Mouse (Mus musculus): ENCODE measurements around the gene Cnpy1. TPM values are rescaled to one million over a fixed set of nuclear protein-coding genes. Genes with fewer than 3 reads are reported as not detected.

Cnpy1 gene
- polyA plus RNA-seq, 1 experiment from 2014 or later: 0.21 TPM

DNA sequence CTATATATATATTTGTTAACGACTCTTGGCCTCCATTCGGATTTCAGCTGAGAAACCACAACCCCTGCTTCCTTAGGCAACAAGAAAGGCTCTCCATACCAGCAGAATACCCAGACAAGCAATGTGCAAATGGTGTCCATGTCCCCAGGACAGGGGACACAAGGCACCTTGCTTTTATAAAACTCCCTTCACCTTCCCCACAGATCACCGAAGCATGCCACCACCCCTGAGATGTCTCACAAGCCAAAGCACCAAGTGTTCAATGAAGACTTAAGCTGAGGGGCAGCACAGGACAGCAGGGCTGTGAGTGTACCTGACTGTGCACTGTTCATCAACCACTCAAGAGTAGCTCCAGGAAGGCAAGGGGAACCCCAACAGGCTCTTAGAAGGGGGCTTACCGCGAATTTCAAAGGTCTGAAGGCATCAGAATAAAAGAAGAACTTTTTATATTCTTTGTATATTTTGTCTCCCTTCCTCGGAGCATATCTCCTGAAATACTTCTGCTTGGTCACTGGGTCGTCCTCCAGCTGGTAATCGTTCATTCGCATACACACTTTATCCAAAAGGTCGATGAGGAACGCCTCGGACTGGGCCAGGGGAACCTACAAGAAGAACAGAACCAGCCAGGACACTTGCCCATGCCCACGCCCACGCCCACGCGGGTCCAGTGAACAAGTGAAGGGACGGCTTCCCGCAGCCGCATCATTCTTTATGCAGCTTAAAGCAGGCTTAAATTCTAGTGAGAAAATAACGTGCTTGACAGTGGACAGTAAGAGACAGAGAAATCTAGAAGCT, 36.7 kb downstream of the Cnpy1 start:
- Histone ChIP-seq H3K4me1 (replicated peaks; ENCODE audit: control insufficient read depth, insufficient read depth) (no peaks in the 10 kb centered on the region), H3K27me3 (ENCODE audit: control insufficient read depth, insufficient read depth, low read length) (peaks cover 18% of the 10 kb centered on the region), H3K9ac (ENCODE audit: low read length) (no peak overlapping the region), H3K27ac (replicated peaks) (no peak overlapping the region), H3K36me3 (ENCODE audit: control insufficient read depth, insufficient read depth, low read length) (no peaks in the 10 kb centered on the region), H3K9me3 (ENCODE audit: control insufficient read depth, low read length) (no peaks in the 10 kb centered on the region), H3K4me3 (ENCODE audit: low read depth, low read length) (no peak overlapping the region), H3K4me2 (replicated peaks; ENCODE audit: low read depth) (no peak overlapping the region)
- TF ChIP-seq EP300 (optimal IDR thresholded peaks at IDR 0.05): no peak
- TF ChIP-seq CTCF (IDR thresholded peaks at IDR 0.05; ENCODE audit: low read depth): no peak
- ATAC-seq (ENCODE audit: low FRiP score, low TSS enrichment): no peak
- WGBS: 11% methylated on average over 20 of the region's 20 CpGs
- no peak for DNase-seq (ENCODE audit: low spot score)

DNA sequence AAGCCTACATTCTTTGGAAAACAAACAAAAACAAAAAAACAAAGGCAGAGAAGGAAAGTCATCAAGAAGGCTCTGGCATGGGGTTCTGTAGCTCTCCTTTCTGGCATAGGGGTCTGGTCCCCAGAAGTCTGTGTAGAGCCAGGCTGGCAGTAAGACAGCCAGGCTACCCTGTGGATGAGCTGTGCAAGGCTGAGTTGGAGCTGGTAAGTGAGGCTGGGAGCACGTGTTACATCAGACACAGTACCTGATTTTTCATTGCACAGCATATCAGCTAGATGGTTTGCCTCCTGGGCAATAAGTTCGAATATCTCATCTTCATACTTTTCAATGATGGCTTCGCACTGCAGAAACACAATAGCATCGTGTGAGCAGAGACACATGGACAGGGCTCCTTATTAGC, 38.6 kb downstream of the Cnpy1 start:
- H3K27me3 ChIP-seq (ENCODE audit: control insufficient read depth, insufficient read depth, low read length): peaks cover 18% of the 10 kb centered on the region
- H3K9me3 ChIP-seq (ENCODE audit: control insufficient read depth, low read length): no peaks in the 10 kb centered on the region
- no peak overlapping the region for H3K4me3 ChIP-seq (ENCODE audit: low read depth, low read length)
- H3K9ac ChIP-seq (ENCODE audit: low read length): no peak overlapping the region
- no peak for ATAC-seq (ENCODE audit: low FRiP score, low TSS enrichment)
- DNase-seq (ENCODE audit: low spot score): no peak
- no peak for TF ChIP-seq EP300 (optimal IDR thresholded peaks at IDR 0.05)
- TF ChIP-seq CTCF (IDR thresholded peaks at IDR 0.05; ENCODE audit: low read depth): no peak
- H3K36me3 ChIP-seq (ENCODE audit: control insufficient read depth, insufficient read depth, low read length): no peaks in the 10 kb centered on the region
- H3K27ac ChIP-seq (replicated peaks): no peak overlapping the region
- H3K4me1 ChIP-seq (replicated peaks; ENCODE audit: control insufficient read depth, insufficient read depth): no peaks in the 10 kb centered on the region
- H3K4me2 ChIP-seq (replicated peaks; ENCODE audit: low read depth): no peak overlapping the region
- 63% methylated on average over 4 of the region's 4 CpGs for WGBS

DNA sequence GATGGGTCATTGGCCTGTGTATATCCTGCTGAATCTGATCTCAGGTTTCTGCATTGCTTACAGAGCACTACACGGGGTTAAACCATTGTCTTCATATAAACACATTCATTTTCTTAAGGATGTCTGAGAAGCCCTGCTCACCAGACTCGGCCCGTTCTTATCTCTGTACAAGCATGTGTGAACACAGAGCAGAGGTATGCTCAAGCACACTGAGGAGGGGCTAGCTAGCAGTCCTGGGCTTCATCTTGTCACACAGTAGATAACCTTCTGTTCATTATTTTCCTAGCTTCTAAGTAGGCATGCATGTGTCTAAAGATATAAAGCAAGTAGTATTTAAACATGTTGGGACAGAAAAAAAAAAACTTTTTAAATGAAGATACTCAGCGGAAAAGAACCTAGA, 39.2 kb downstream of the Cnpy1 start:
- Histone ChIP-seq H3K4me3 (ENCODE audit: low read depth, low read length) (no peak overlapping the region), H3K36me3 (ENCODE audit: control insufficient read depth, insufficient read depth, low read length) (no peaks in the 10 kb centered on the region), H3K27me3 (ENCODE audit: control insufficient read depth, insufficient read depth, low read length) (peaks cover 18% of the 10 kb centered on the region), H3K9ac (ENCODE audit: low read length) (no peak overlapping the region), H3K9me3 (ENCODE audit: control insufficient read depth, low read length) (no peaks in the 10 kb centered on the region), H3K4me1 (replicated peaks; ENCODE audit: control insufficient read depth, insufficient read depth) (no peaks in the 10 kb centered on the region), H3K4me2 (replicated peaks; ENCODE audit: low read depth) (no peak overlapping the region), H3K27ac (replicated peaks) (no peak overlapping the region)
- WGBS: 20% methylated on average over 4 of the region's 4 CpGs
- no peak for TF ChIP-seq CTCF (IDR thresholded peaks at IDR 0.05; ENCODE audit: low read depth)
- no peak for TF ChIP-seq EP300 (optimal IDR thresholded peaks at IDR 0.05)
- ATAC-seq (ENCODE audit: low FRiP score, low TSS enrichment): no peak
- DNase-seq (ENCODE audit: low spot score): no peak

DNA sequence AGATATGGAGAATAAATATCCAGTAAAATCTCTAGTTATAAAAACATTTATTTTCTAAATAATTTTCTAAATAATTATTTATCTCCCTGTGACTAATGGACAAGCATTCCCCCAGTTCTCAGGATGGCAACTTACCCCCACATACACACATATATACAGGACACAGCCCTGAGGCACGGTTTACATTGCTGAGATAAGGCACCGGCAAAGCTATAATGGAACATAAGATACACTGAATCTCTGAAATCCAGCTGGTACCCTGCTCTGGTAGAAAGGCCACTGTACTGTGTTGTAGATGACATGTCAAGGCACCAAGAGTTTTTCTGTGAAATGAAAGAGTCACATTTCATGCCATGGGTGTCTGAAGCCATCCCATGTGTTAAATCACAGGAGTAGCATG, 40.9 kb downstream of the Cnpy1 start:
- no peak overlapping the region for H3K4me2 ChIP-seq (replicated peaks; ENCODE audit: low read depth)
- H3K9ac ChIP-seq (ENCODE audit: low read length): no peak overlapping the region
- ATAC-seq (ENCODE audit: low FRiP score, low TSS enrichment): no peak
- no peak overlapping the region for H3K27ac ChIP-seq (replicated peaks)
- H3K4me3 ChIP-seq (ENCODE audit: low read depth, low read length): no peak overlapping the region
- H3K36me3 ChIP-seq (ENCODE audit: control insufficient read depth, insufficient read depth, low read length): no peaks in the 10 kb centered on the region
- 42% methylated on average over 2 of the region's 2 CpGs for WGBS
- H3K9me3 ChIP-seq (ENCODE audit: control insufficient read depth, low read length): no peaks in the 10 kb centered on the region
- H3K27me3 ChIP-seq (ENCODE audit: control insufficient read depth, insufficient read depth, low read length): peaks cover 15% of the 10 kb centered on the region; the same call in 1 of the 2 replicates
- no peaks in the 10 kb centered on the region for H3K4me1 ChIP-seq (replicated peaks; ENCODE audit: control insufficient read depth, insufficient read depth)
- no peak for DNase-seq (ENCODE audit: low spot score)
- no peak for TF ChIP-seq CTCF (IDR thresholded peaks at IDR 0.05; ENCODE audit: low read depth)
- no peak for TF ChIP-seq EP300 (optimal IDR thresholded peaks at IDR 0.05)

DNA sequence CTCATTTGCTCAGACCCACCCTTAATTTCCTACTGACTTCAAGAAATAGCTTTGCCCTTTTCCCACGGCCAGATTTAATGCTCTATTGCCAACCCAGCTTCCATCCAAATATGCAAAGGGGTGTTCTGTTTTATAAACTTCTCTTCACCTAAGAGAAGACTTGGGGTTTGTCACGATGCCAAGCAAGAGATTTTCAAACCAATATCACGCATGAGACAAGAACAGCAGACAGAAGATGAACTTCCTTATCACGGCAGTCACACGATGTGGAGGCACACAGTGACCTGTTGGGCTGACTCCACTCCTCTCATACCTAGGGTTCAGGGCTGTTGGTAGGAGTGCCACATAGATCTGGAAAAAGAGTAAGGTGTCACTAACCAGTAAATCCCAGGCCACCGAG, 42.5 kb downstream of the Cnpy1 start:
- H3K27me3 ChIP-seq (ENCODE audit: control insufficient read depth, insufficient read depth, low read length): peaks cover 6% of the 10 kb centered on the region; the same call in 1 of the 2 replicates
- TF ChIP-seq CTCF (IDR thresholded peaks at IDR 0.05; ENCODE audit: low read depth): no peak
- no peak for TF ChIP-seq EP300 (optimal IDR thresholded peaks at IDR 0.05)
- WGBS: 68% methylated on average over 6 of the region's 6 CpGs

DNA sequence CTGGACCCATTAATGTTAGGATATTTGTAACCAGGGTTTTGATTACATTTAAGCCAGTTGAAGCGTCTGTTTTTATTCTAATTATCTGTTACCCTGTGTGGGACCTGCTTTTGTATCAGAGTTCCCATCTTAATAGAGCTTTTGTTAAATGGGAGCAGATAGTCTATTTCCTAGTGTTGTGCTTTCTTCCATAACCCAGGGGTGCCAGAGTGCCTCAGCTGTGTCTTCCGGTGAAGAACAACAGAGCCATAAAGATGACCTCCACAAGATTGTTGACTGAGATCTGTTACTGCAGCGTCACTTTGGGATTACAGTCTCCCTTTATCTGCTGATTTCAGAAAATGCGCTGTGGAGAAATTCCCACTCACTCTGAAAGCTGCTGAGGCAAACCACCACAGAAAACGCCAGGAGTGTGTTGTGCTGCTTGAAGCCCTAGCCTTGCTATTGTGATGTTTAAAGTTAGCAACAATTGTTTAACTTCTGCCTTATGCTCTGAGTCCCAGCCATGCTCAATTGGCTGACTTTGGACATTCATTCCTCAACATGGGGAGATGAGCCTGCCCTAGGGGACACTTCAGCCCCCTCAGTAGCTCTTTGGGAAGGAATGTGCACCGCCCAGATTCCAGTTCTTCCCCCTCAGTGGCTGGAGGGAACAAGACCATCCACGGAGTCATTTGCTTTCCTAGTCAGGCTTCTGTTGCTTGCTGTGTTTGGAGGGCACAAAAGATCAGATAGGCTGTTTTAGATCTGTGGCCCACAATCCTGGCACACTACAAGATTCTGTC, 46.3 kb downstream of the Cnpy1 start:
- no peak for DNase-seq (ENCODE audit: low spot score)
- Histone ChIP-seq H3K36me3 (ENCODE audit: control insufficient read depth, insufficient read depth, low read length) (no peaks in the 10 kb centered on the region), H3K9ac (ENCODE audit: low read length) (no peak overlapping the region), H3K4me1 (replicated peaks; ENCODE audit: control insufficient read depth, insufficient read depth) (no peaks in the 10 kb centered on the region), H3K4me3 (ENCODE audit: low read depth, low read length) (no peak overlapping the region), H3K9me3 (ENCODE audit: control insufficient read depth, low read length) (no peaks in the 10 kb centered on the region), H3K27me3 (ENCODE audit: control insufficient read depth, insufficient read depth, low read length) (no peaks in the 10 kb centered on the region), H3K4me2 (replicated peaks; ENCODE audit: low read depth) (no peak overlapping the region), H3K27ac (replicated peaks) (no peak overlapping the region)
- TF ChIP-seq CTCF (IDR thresholded peaks at IDR 0.05; ENCODE audit: low read depth) (no peak), EP300 (optimal IDR thresholded peaks at IDR 0.05) (no peak)
- 45% methylated on average over 7 of the region's 7 CpGs for WGBS
- ATAC-seq (ENCODE audit: low FRiP score, low TSS enrichment): no peak

More for the DNA sequence above, 42.5 kb downstream of the Cnpy1 start:
- ATAC-seq (ENCODE audit: low FRiP score, low TSS enrichment): no peak
- Histone ChIP-seq H3K4me3 (ENCODE audit: low read depth, low read length) (no peak overlapping the region), H3K36me3 (ENCODE audit: control insufficient read depth, insufficient read depth, low read length) (no peaks in the 10 kb centered on the region), H3K9ac (ENCODE audit: low read length) (no peak overlapping the region), H3K9me3 (ENCODE audit: control insufficient read depth, low read length) (no peaks in the 10 kb centered on the region), H3K27ac (replicated peaks) (no peak overlapping the region), H3K4me2 (replicated peaks; ENCODE audit: low read depth) (no peak overlapping the region), H3K4me1 (replicated peaks; ENCODE audit: control insufficient read depth, insufficient read depth) (no peaks in the 10 kb centered on the region)
- no peak for DNase-seq (ENCODE audit: low spot score)

Measured in stomach, postnatal 0 days (tissue).